Mouse (Mus musculus) forebrain, embryonic 11.5 days (tissue): ENCODE data around the gene Ppp2r5e. TPM values are rescaled to one million over a fixed set of nuclear protein-coding genes. Genes with fewer than 3 reads are reported as not detected.

Experiments used
- ATAC-seq: fragments of 200-750 bp; cut with Nextera tagmentation; replicated peaks from 2 replicates; pipeline ENCODE4 v1.8.0; 2017; ENCODE audit warnings: moderate TSS enrichment; ENCODE audit not compliant: low FRiP score
- DNase-seq: peaks from one replicate; pipeline ENCODE4 v3.0.0-alpha.2; 2017; ENCODE audit warnings: low spot score
- H3K27ac ChIP-seq: fragments of 300-500 bp; sonication (generic); 2 replicates; pipeline ENCODE4 v1.5.1; 2014; ENCODE audit warnings: low read depth, low read length
- H3K27me3 ChIP-seq: fragments of 300-500 bp; sonication (generic); 2 replicates; pipeline ENCODE4 v1.6.1; 2014; ENCODE audit warnings: mild to moderate bottlenecking, low read length, mixed read lengths; ENCODE audit not compliant: control insufficient read depth, insufficient read depth
- H3K36me3 ChIP-seq: fragments of 300-500 bp; sonication (generic); 2 replicates; pipeline ENCODE4 v1.6.1; 2014; ENCODE audit warnings: mild to moderate bottlenecking, low read length, moderate library complexity, mixed read lengths; ENCODE audit not compliant: control insufficient read depth, insufficient read depth
- H3K4me1 ChIP-seq: fragments of 300-500 bp; sonication (generic); replicated peaks from 2 replicates; pipeline ENCODE4 v1.6.1; 2014; ENCODE audit warnings: low read length, mixed read lengths; ENCODE audit not compliant: control insufficient read depth, insufficient read depth
- H3K4me2 ChIP-seq: fragments of 300-500 bp; sonication (generic); 2 replicates; pipeline ENCODE4 v1.6.1; 2014; ENCODE audit warnings: low read depth, mild to moderate bottlenecking, low read length, moderate library complexity, mixed read lengths; ENCODE audit not compliant: severe bottlenecking
- H3K4me3 ChIP-seq: fragments of 300-500 bp; sonication (generic); 2 replicates; pipeline ENCODE4 v1.5.1; 2014; ENCODE audit warnings: low read depth, low read length
- H3K9ac ChIP-seq: fragments of 300-500 bp; sonication (generic); 2 replicates; pipeline ENCODE4 v1.6.1; 2014; ENCODE audit warnings: low read length
- H3K9me3 ChIP-seq: fragments of 300-500 bp; sonication (generic); 2 replicates; pipeline ENCODE4 v1.6.1; 2016; ENCODE audit warnings: low read length, mixed read lengths; ENCODE audit not compliant: control insufficient read depth
- WGBS: fragments of 180-500 bp; shearing (Covaris S2); extraction: QIAGEN DNeasy Blood & Tissue Kit; methylation state at CpG from one replicate; pipeline ENCODE4 v1.1.7; 2014; 5-methylcytosine and 5-hydroxymethylcytosine counted together
- polyA plus RNA-seq: library from polyadenylated mRNA; unstranded; fragments of >200 nt; fragmentation: Nextera tagmentation; extraction: Ambion mirVana; gene quantifications from 2 replicates; pipeline ENCODE4 v1.2.1, GENCODE M21; 2014

Gene Ppp2r5e
- polyA plus RNA-seq, 1 experiment from 2014 or later, result 26.1 TPM

- Histone ChIP-seq H3K9ac (no peak overlapping the region), H3K4me2 (no peak overlapping the region), H3K4me3 (no peak overlapping the region), H3K27me3 (no peaks in the 10 kb centered on the region), H3K9me3 (no peaks in the 10 kb centered on the region), H3K4me1 (no peaks in the 10 kb centered on the region), H3K27ac (no peak overlapping the region; the same call in 1 of the 2 replicates), H3K36me3 (no peaks in the 10 kb centered on the region; the same call in 1 of the 2 replicates)
- 88% methylated on average over 6 of the region's 6 CpGs for WGBS
- no peak for DNase-seq
- ATAC-seq, result no peak
These were observed 128.2 kb downstream of the Ppp2r5e start for GRCm38 (mm10) chr12:75467814-75468213.

GRCm38 (mm10) chr12:75467127-75467526, 128.9 kb downstream of the Ppp2r5e start:
- Histone ChIP-seq H3K4me1 (no peaks in the 10 kb centered on the region), H3K36me3 (no peaks in the 10 kb centered on the region; the same call in 1 of the 2 replicates), H3K27me3 (no peaks in the 10 kb centered on the region), H3K27ac (no peak overlapping the region), H3K4me2 (no peak overlapping the region), H3K9me3 (no peaks in the 10 kb centered on the region), H3K9ac (no peak overlapping the region), H3K4me3 (no peak overlapping the region)
- DNase-seq (no peak), ATAC-seq (no peak)
- WGBS, result 83% methylated on average over 5 of the region's 5 CpGs

GRCm38 (mm10) chr12:75466206-75466605, 129.8 kb downstream of the Ppp2r5e start:
- no peak overlapping the region for H3K4me3 ChIP-seq
- no peak overlapping the region for H3K27ac ChIP-seq
- no peaks in the 10 kb centered on the region for H3K27me3 ChIP-seq
- H3K36me3 ChIP-seq, result no peaks in the 10 kb centered on the region; the same call in 1 of the 2 replicates
- WGBS, result 89% methylated on average over 7 of the region's 7 CpGs
- DNase-seq (no peak), ATAC-seq (no peak)
- H3K4me2 ChIP-seq, result no peak overlapping the region
- H3K9ac ChIP-seq, result no peak overlapping the region
- no peaks in the 10 kb centered on the region for H3K9me3 ChIP-seq
- no peaks in the 10 kb centered on the region for H3K4me1 ChIP-seq

GRCm38 (mm10) chr12:75464016-75464769, 131.9 kb downstream of the Ppp2r5e start:
- Histone ChIP-seq H3K27me3 (no peaks in the 10 kb centered on the region), H3K4me2 (no peak overlapping the region), H3K27ac (no peak overlapping the region), H3K9ac (no peak overlapping the region), H3K4me3 (no peak overlapping the region), H3K9me3 (no peaks in the 10 kb centered on the region), H3K4me1 (no peaks in the 10 kb centered on the region), H3K36me3 (peaks cover 3% of the 10 kb centered on the region; the same call in 1 of the 2 replicates)
- ATAC-seq (no peak), DNase-seq (no peak)
- WGBS, result 87% methylated on average over 9 of the region's 9 CpGs

GRCm38 (mm10) chr12:75460561-75460960, 135.5 kb downstream of the Ppp2r5e start:
- no peak overlapping the region for H3K9ac ChIP-seq
- H3K4me3 ChIP-seq, result no peak overlapping the region
- no peaks in the 10 kb centered on the region for H3K9me3 ChIP-seq
- H3K4me1 ChIP-seq, result no peaks in the 10 kb centered on the region
- peaks cover 3% of the 10 kb centered on the region; the same call in 1 of the 2 replicates for H3K36me3 ChIP-seq
- H3K27me3 ChIP-seq, result no peaks in the 10 kb centered on the region
- WGBS, result 88% methylated on average over 5 of the region's 5 CpGs
- DNase-seq (no peak), ATAC-seq (no peak)
- no peak overlapping the region for H3K27ac ChIP-seq
- no peak overlapping the region for H3K4me2 ChIP-seq

- Histone ChIP-seq H3K4me1 (no peaks in the 10 kb centered on the region), H3K9ac (no peak overlapping the region), H3K27me3 (no peaks in the 10 kb centered on the region), H3K27ac (no peak overlapping the region), H3K4me2 (no peak overlapping the region), H3K9me3 (no peaks in the 10 kb centered on the region), H3K36me3 (peaks cover 3% of the 10 kb centered on the region; the same call in 1 of the 2 replicates), H3K4me3 (no peak overlapping the region)
- ATAC-seq (no peak), DNase-seq (no peak)
- WGBS, result 86% methylated on average over 5 of the region's 5 CpGs
These were observed 136.4 kb downstream of the Ppp2r5e start for GRCm38 (mm10) chr12:75459656-75460055.

GRCm38 (mm10) chr12:75453441-75453840, 142.6 kb downstream of the Ppp2r5e start:
- Histone ChIP-seq H3K27me3 (no peaks in the 10 kb centered on the region), H3K9ac (no peak overlapping the region), H3K4me1 (no peaks in the 10 kb centered on the region), H3K4me2 (no peak overlapping the region), H3K27ac (no peak overlapping the region), H3K4me3 (no peak overlapping the region), H3K36me3 (no peaks in the 10 kb centered on the region; the same call in 1 of the 2 replicates), H3K9me3 (no peaks in the 10 kb centered on the region)
- DNase-seq, result no peak
- 95% methylated on average over 6 of the region's 6 CpGs for WGBS
- ATAC-seq, result no peak

GRCm38 (mm10) chr12:75453027-75453426, 143.0 kb downstream of the Ppp2r5e start:
- 75% methylated on average over 4 of the region's 4 CpGs for WGBS
- DNase-seq (no peak), ATAC-seq (no peak)
- Histone ChIP-seq H3K36me3 (no peaks in the 10 kb centered on the region), H3K9me3 (no peaks in the 10 kb centered on the region), H3K27me3 (no peaks in the 10 kb centered on the region), H3K27ac (no peak overlapping the region), H3K4me2 (no peak overlapping the region), H3K9ac (no peak overlapping the region), H3K4me3 (no peak overlapping the region), H3K4me1 (no peaks in the 10 kb centered on the region)

- Histone ChIP-seq H3K36me3 (no peaks in the 10 kb centered on the region), H3K9ac (no peak overlapping the region), H3K4me3 (no peak overlapping the region), H3K27me3 (no peaks in the 10 kb centered on the region), H3K27ac (no peak overlapping the region), H3K4me2 (no peak overlapping the region), H3K4me1 (no peaks in the 10 kb centered on the region), H3K9me3 (no peaks in the 10 kb centered on the region)
- ATAC-seq, result no peak
- WGBS, result 92% methylated on average over 8 of the region's 8 CpGs
- no peak for DNase-seq
These were observed 145.5 kb downstream of the Ppp2r5e start for GRCm38 (mm10) chr12:75450592-75450991.
